Mouse (Mus musculus): ENCODE measurements around the gene Aif1.

DNA sequence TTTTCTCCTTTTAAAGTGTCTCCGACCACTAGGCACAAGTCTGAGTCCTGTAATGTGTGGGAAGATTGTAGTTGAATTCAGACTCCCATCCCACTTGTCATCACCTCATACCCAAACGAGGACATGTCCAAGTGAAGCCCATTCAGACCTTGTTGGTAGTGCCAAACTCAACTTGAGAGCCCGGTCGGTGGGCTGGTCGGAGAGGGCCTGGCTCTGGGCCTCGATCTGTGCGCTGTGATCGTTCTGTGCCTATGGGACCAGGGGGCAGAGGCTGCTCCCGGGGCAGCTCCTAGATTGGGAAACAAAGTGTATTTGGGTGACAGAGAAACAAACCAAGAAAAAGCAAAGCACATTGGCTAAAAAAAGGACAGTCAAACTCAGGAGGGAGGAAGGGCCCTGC is 22.8 kb downstream of the Aif1 start:
- TF ChIP-seq CTCF (IDR thresholded peaks at IDR 0.05; ENCODE audit: low read depth, low read length) (no peak), POLR2A (IDR thresholded peaks at IDR 0.05; ENCODE audit: extremely low read depth, insufficient read depth, low read length) (no peak)

All from liver, adult 2 months (tissue).